Mouse (Mus musculus) bone marrow, adult 2 months (tissue): ENCODE measurements around the gene Map2k5.

Source experiments
- CTCF ChIP-seq: fragments of 200-500 bp; IDR thresholded peaks from 2 replicates; pipeline ENCODE4 v1.5.1; 2011; ENCODE audit warnings: low read length, control low read depth; ENCODE audit not compliant: control insufficient read depth, insufficient read depth
- POLR2A ChIP-seq: fragments of 200-500 bp; IDR thresholded peaks from 2 replicates; pipeline ENCODE4 v1.6.1; 2011; ENCODE audit warnings: low read depth, mild to moderate bottlenecking, control low read depth, low read length, borderline replicate concordance; ENCODE audit not compliant: control insufficient read depth

- TF ChIP-seq POLR2A (no peak), CTCF (no peak)
Measured at GRCm38 (mm10) chr9:63378174-63378573, 472 bp upstream of the Map2k5 start.
